Mouse (Mus musculus): ENCODE measurements around the gene Clec1a. TPM values are rescaled to one million over a fixed set of nuclear protein-coding genes. Genes with fewer than 3 reads are reported as not detected.

Clec1a gene
- polyA plus RNA-seq, 1 experiment from 2014 or later, result 1.0 TPM

DNA sequence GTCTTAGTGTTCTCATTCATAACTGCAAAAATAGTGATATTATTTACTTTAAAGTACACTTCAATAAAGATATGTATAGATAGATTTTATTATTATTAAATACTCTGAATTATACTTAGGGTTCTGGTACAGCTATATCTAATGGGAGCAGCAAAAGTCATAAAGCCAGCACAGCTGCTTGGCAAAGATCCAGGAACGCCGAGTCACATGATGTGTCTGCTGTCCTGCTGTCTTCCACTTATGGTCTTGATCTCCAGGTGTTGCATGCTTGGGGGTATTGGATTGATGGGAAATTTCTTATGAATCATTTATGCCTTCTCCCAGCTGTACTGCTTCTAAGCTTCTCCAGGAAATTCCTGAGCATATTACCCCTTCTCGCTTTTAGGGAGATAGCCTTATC, 68.3 kb downstream of the Clec1a start:
- no peak for DNase-seq
- no peak overlapping the region for H3K4me3 ChIP-seq (ENCODE audit: low read depth, low read length)
- no peaks in the 10 kb centered on the region for H3K4me1 ChIP-seq (ENCODE audit: insufficient read depth)
- no peaks in the 10 kb centered on the region for H3K36me3 ChIP-seq (replicated peaks; ENCODE audit: insufficient read depth, low read length)
- no peak overlapping the region for H3K4me2 ChIP-seq (ENCODE audit: low read depth, low read length)
- H3K9me3 ChIP-seq (ENCODE audit: low read length), result no peaks in the 10 kb centered on the region
- TF ChIP-seq EP300 (IDR thresholded peaks at IDR 0.05; ENCODE audit: low read depth), result no peak
- no peak for TF ChIP-seq CTCF (IDR thresholded peaks at IDR 0.05; ENCODE audit: low read depth)
- no peak for ATAC-seq
- H3K27me3 ChIP-seq (ENCODE audit: insufficient read depth, low read length), result no peaks in the 10 kb centered on the region
- 80% methylated on average over 3 of the region's 3 CpGs for WGBS (ENCODE audit: insufficient replicate concordance)
- no peak overlapping the region for H3K9ac ChIP-seq (replicated peaks)
- H3K27ac ChIP-seq (ENCODE audit: low read depth), result no peak overlapping the region

DNA sequence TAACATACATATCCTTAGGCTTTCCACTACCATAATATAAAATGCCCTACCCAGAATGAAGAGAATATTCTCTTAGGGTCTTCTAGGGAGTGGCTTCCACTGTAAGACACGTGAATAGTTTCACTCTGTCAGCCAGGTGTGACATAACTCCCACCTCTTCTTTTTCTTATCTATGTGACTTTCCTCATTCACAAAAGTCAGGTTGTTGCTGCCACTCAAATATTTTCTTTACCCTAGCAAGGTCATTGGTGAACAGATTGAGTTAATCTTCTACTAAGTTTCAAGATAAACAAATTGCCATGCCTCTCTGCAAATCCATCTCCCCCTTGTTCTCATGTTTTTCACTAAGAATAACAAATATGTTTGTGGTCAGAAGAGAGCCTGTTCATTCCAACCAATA, 70.1 kb downstream of the Clec1a start:
- WGBS (ENCODE audit: insufficient replicate concordance), result 31% methylated on average over 1 of the region's 1 CpGs
- ATAC-seq, result peak; percentile 57
- no peak for DNase-seq
- Histone ChIP-seq H3K27ac (ENCODE audit: low read depth) (no peak overlapping the region), H3K4me2 (ENCODE audit: low read depth, low read length) (no peak overlapping the region), H3K9me3 (ENCODE audit: low read length) (no peaks in the 10 kb centered on the region), H3K9ac (replicated peaks) (no peak overlapping the region), H3K4me3 (ENCODE audit: low read depth, low read length) (no peak overlapping the region), H3K36me3 (replicated peaks; ENCODE audit: insufficient read depth, low read length) (no peaks in the 10 kb centered on the region), H3K4me1 (ENCODE audit: insufficient read depth) (no peaks in the 10 kb centered on the region), H3K27me3 (ENCODE audit: insufficient read depth, low read length) (no peaks in the 10 kb centered on the region)
- TF ChIP-seq CTCF (IDR thresholded peaks at IDR 0.05; ENCODE audit: low read depth), result no peak
- no peak for TF ChIP-seq EP300 (IDR thresholded peaks at IDR 0.05; ENCODE audit: low read depth)

DNA sequence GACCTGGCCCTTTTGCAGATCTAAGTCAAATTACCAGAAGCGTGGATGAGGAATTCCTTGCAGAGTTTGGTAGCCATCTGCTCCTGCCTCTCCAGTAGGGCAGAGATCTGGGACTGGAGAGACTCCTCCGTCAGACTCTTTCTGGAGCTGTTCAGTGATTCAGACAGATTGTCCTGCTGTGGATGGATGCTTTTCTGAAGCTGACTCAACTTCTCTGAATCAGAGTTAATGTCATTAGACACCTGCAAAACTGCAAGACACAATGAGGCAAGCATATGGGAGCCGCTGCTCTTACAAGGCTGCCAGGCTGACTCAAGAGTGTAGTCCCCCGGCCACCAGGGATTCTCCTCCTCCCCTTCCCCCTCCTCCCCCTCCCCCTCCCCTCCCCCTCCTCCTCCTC, 71.3 kb downstream of the Clec1a start:
- WGBS (ENCODE audit: insufficient replicate concordance), result 75% methylated on average over 4 of the region's 4 CpGs
- H3K27me3 ChIP-seq (ENCODE audit: insufficient read depth, low read length), result no peaks in the 10 kb centered on the region
- H3K27ac ChIP-seq (ENCODE audit: low read depth), result no peak overlapping the region
- DNase-seq, result no peak
- no peaks in the 10 kb centered on the region for H3K4me1 ChIP-seq (ENCODE audit: insufficient read depth)
- H3K9me3 ChIP-seq (ENCODE audit: low read length), result no peaks in the 10 kb centered on the region
- H3K36me3 ChIP-seq (replicated peaks; ENCODE audit: insufficient read depth, low read length), result no peaks in the 10 kb centered on the region
- no peak overlapping the region for H3K4me2 ChIP-seq (ENCODE audit: low read depth, low read length)
- H3K4me3 ChIP-seq (ENCODE audit: low read depth, low read length), result no peak overlapping the region
- TF ChIP-seq CTCF (IDR thresholded peaks at IDR 0.05; ENCODE audit: low read depth) (no peak), EP300 (IDR thresholded peaks at IDR 0.05; ENCODE audit: low read depth) (no peak)
- H3K9ac ChIP-seq (replicated peaks), result no peak overlapping the region
- no peak for ATAC-seq

DNA sequence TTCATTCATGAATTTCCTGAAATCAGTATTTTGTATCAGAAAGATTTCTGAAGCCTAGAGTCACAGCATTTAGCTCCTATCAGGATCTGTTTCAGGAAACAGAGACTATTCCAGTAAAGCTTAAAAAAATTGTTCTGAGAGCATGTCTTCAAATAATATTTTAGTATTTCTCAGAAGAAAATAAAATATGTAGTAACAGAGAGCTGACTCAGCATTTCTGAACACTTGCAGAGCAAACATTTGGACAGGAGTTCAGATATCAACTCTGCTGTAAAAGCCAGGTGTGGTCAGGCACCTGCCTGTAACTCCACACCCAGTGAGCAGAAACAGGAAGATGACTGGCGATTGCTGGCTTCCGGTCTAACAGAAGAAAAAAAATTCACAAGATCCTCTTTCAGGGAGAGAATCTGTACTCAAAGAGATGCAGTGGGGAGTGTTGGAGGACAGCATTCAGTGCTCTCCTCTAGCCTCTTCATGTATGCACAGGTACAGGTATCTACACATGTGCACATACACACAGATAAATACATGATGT, 76.8 kb downstream of the Clec1a start:
- H3K4me1 ChIP-seq (ENCODE audit: insufficient read depth), result 0 out of 2 replicates have a peak, but pooled peaks cover 3% of the 10 kb centered on the region
- DNase-seq (no peak), ATAC-seq (peak; percentile 50)
- no peak overlapping the region for H3K27ac ChIP-seq (ENCODE audit: low read depth)
- no peaks in the 10 kb centered on the region for H3K36me3 ChIP-seq (replicated peaks; ENCODE audit: insufficient read depth, low read length)
- 31% methylated on average over 2 of the region's 2 CpGs for WGBS (ENCODE audit: insufficient replicate concordance)
- H3K4me2 ChIP-seq (ENCODE audit: low read depth, low read length), result 0 out of 2 replicates have a peak overlapping the region, but pooled peaks have one; percentile 11
- no peak for TF ChIP-seq EP300 (IDR thresholded peaks at IDR 0.05; ENCODE audit: low read depth)
- no peak for TF ChIP-seq CTCF (IDR thresholded peaks at IDR 0.05; ENCODE audit: low read depth)
- no peak overlapping the region for H3K4me3 ChIP-seq (ENCODE audit: low read depth, low read length)
- H3K27me3 ChIP-seq (ENCODE audit: insufficient read depth, low read length), result no peaks in the 10 kb centered on the region
- no peaks in the 10 kb centered on the region for H3K9me3 ChIP-seq (ENCODE audit: low read length)
- H3K9ac ChIP-seq (replicated peaks), result no peak overlapping the region

Other genes starting within 250 kb of the Clec1a start
- gene Cd69, start 176.6 kb downstream of the Clec1a start, polyA plus RNA-seq (2015; fragmentation: Nextera tagmentation; extraction: Ambion mirVana), result 1.0 and 1.5 TPM in 2 replicates
- gene 4922502D21Rik, start 120.2 kb downstream of the Clec1a start, polyA plus RNA-seq (2015; fragmentation: Nextera tagmentation; extraction: Ambion mirVana), result not detected in 2 replicates
- 14.2 and 14.6 TPM in 2 replicates for gene Clec12a, start 109.3 kb downstream of the Clec1a start, polyA plus RNA-seq (2015; fragmentation: Nextera tagmentation; extraction: Ambion mirVana)
- 0.11 TPM in 1 of 2 replicates, not detected in the other for gene Clec12b, start 66.1 kb downstream of the Clec1a start, polyA plus RNA-seq (2015; fragmentation: Nextera tagmentation; extraction: Ambion mirVana)
- 53.8 and 56.0 TPM in 2 replicates for gene Clec1b, start 54.7 kb downstream of the Clec1a start, polyA plus RNA-seq (2015; fragmentation: Nextera tagmentation; extraction: Ambion mirVana)
- 0.56 and 0.92 TPM in 2 replicates for gene Clec9a, start 43.1 kb downstream of the Clec1a start, polyA plus RNA-seq (2015; fragmentation: Nextera tagmentation; extraction: Ambion mirVana)
- gene Olr1, start 55.2 kb upstream of the Clec1a start, polyA plus RNA-seq (2015; fragmentation: Nextera tagmentation; extraction: Ambion mirVana), result 0.56 and 0.70 TPM in 2 replicates
- not detected in 2 replicates for gene Tmem52b, start 60.6 kb upstream of the Clec1a start, polyA plus RNA-seq (2015; fragmentation: Nextera tagmentation; extraction: Ambion mirVana)
- gene Gabarapl1, start 81.2 kb upstream of the Clec1a start, polyA plus RNA-seq (2015; fragmentation: Nextera tagmentation; extraction: Ambion mirVana), result 37.3 and 38.5 TPM in 2 replicates
- gene Klre1, start 125.9 kb upstream of the Clec1a start, polyA plus RNA-seq (2015; fragmentation: Nextera tagmentation; extraction: Ambion mirVana), result 0.45 and 0.60 TPM in 2 replicates
- 2.1 and 2.7 TPM in 2 replicates for gene Klrd1, start 139.8 kb upstream of the Clec1a start, polyA plus RNA-seq (2015; fragmentation: Nextera tagmentation; extraction: Ambion mirVana)
- gene Klrk1, start 171.9 kb upstream of the Clec1a start, polyA plus RNA-seq (2015; fragmentation: Nextera tagmentation; extraction: Ambion mirVana), result 2.3 and 2.5 TPM in 2 replicates
- not detected in 2 replicates for gene Klrc3, start 191.3 kb upstream of the Clec1a start, polyA plus RNA-seq (2015; fragmentation: Nextera tagmentation; extraction: Ambion mirVana)
- 0.14 and 0.27 TPM in 2 replicates for gene Klrc2, start 208.7 kb upstream of the Clec1a start, polyA plus RNA-seq (2015; fragmentation: Nextera tagmentation; extraction: Ambion mirVana)
- 1.2 and 1.8 TPM in 2 replicates for gene Klrc1, start 227.0 kb upstream of the Clec1a start, polyA plus RNA-seq (2015; fragmentation: Nextera tagmentation; extraction: Ambion mirVana)